Mouse (Mus musculus) ZHBTc4 (cell line): ENCODE data around the gene Phldb2.

ENCODE experiments used
- DNase-seq: peaks from one replicate; pipeline ENCODE4 v3.0.0-alpha.2; 2011; ENCODE audit warnings: low read depth, low spot score

Phldb2 gene

DNA sequence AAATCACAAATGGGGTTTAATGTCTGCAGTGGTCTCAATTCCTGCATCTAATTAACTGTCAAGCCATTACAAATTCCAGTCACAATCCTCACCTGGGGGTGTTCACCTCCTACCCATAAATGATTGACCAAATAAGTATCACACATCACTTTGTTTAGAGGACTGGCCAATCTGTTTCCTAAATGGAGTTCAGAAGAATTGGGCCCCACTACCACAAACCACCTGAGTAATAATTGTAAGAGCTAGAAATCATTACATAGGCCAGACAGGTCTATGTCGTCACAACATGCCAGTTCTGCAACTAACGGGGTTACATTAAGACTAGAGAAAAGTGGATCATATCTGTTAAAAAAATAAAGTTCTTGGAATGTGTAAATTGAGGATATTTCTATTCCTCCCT, 1.4 kb downstream of the Phldb2 start:
- no peak for DNase-seq

DNA sequence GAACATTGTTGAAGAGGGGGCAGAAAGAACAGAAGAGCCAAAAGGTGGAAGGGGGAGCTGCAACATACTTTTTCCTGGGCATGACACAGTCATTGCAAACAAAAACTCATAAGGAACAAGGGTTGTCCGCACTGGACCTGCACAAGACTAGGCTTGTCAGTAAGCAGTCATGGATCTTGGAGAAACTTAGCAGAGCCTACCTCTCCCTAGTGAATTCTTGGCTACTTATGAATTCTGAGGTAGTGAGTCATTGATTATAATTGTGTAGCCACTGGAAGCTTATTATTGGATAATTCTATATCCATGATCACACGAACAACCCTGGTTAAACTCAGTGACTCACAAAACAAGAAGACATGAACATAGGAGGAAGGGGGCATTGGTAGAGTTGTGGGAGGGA, 7.1 kb downstream of the Phldb2 start:
- no peak for DNase-seq

DNA sequence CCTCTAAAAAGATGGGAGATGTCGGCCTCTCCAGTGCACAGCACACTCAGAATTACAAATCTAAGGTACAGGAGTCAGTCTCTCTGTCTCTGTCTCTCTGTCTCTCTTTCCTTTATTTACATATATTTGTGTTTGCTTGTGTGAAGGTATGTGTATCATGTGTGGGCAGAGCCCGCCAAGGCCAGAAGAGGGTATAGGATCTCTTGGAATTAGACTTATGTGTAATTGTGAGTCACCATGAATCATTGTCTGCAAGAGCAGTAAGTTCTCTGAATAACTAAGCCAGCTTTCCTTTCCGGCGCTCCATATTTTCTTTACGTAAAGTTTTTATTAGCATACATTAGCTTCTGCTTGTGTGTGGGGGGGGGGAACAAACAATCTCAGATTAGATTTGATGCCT, 7.7 kb downstream of the Phldb2 start:
- no peak for DNase-seq

- DNase-seq, result no peak
These were observed 8.2 kb downstream of the Phldb2 start for GRCm38 (mm10) chr16:45945174-45945631.

- no peak for DNase-seq
These were observed 11.1 kb downstream of the Phldb2 start for GRCm38 (mm10) chr16:45942169-45942891.

GRCm38 (mm10) chr16:45940701-45941100, 12.7 kb downstream of the Phldb2 start:
- DNase-seq, result no peak

DNA sequence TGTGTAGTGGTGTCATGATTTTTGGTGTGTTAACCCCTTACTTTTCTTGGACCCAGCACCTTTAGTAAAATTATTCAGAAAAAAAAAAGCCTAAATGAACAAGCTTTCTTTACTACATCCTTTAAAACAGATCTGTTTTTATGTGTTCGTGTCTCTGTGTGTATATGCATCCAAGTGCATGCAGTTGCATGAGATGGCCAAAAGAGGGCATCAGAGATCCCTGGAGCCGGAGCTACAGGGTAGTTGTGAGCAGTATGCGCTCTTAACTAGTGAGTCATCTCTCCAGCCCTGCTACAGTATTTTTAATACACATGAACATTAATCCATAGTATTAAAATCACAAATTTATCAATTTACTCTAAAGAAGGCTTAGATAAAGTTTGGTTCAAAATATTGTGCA, 14.0 kb downstream of the Phldb2 start:
- DNase-seq, result peak; percentile 46

DNA sequence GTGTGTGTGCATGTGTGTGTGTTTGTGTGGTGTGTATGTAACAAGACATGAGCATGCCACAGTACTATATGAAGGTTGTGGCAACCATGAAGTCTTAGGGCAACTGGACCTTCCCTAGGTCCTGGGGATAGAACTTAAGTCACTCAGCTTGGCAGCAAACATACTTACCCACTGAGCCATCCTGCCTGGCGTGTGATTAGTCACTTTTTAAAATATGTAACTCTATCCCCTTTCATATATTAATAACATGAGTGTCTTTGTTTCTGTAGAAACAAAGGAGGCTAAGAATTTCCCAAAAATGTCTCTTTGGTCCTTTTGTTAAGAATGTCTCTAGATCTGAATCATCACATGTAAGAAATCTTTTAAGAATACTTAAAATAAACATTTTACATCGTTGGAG, 16.0 kb downstream of the Phldb2 start:
- DNase-seq, result no peak

DNA sequence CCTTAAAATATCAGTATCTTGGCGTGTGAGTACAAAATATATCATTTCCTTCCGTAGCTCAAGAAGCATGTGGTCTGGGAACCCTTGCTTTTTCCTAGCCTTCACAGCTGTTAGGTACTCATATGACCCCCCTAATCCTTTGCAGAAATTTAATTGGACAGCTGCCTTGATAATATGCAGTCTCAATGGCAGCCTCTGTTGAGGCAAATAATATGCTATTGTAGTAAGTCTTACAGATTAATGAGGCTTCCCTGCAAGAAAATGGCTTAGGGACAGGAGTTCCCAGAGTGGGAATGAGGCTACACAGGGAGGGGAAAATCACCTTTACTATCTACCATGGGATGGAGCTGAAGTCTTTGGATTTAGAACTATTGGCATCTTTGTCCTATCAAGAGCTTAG, 16.9 kb downstream of the Phldb2 start:
- no peak for DNase-seq

- peak; percentile 79 for DNase-seq
These were observed 17.4 kb downstream of the Phldb2 start for GRCm38 (mm10) chr16:45935956-45936483.

- DNase-seq, result peak; percentile 5
These were observed 18.5 kb downstream of the Phldb2 start for GRCm38 (mm10) chr16:45934721-45935407.

GRCm38 (mm10) chr16:45930308-45930707, 23.1 kb downstream of the Phldb2 start:
- DNase-seq, result no peak

GRCm38 (mm10) chr16:45928090-45928489, 25.3 kb downstream of the Phldb2 start:
- no peak for DNase-seq

- no peak for DNase-seq
These were observed 25.8 kb downstream of the Phldb2 start for GRCm38 (mm10) chr16:45927601-45928000.

GRCm38 (mm10) chr16:45926875-45927274, 26.5 kb downstream of the Phldb2 start:
- DNase-seq, result no peak

- no peak for DNase-seq
These were observed 29.5 kb downstream of the Phldb2 start for GRCm38 (mm10) chr16:45923731-45924424.

GRCm38 (mm10) chr16:45922546-45923229, 30.7 kb downstream of the Phldb2 start:
- no peak for DNase-seq

- DNase-seq, result no peak
These were observed 33.8 kb downstream of the Phldb2 start for GRCm38 (mm10) chr16:45919572-45919971.

DNA sequence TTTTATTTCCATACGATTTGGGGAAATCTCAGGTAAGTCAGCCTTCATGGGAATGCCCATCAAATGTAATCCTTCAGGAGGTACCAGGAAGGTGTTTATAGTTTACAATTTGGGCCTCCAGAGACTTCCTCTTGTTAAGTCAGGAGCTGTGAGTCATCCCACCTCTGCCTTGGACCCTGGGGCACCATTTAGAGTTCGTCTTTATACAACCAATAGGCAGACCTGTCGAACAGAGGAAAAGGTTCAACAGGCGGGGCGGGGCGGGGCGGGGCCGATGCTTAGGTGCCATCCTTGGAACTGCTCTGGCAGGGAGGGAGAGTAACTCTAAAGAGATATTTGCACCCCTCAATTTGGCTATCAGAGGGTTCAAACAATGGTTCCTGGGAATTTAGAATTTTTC, 49.8 kb downstream of the Phldb2 start:
- no peak for DNase-seq

DNA sequence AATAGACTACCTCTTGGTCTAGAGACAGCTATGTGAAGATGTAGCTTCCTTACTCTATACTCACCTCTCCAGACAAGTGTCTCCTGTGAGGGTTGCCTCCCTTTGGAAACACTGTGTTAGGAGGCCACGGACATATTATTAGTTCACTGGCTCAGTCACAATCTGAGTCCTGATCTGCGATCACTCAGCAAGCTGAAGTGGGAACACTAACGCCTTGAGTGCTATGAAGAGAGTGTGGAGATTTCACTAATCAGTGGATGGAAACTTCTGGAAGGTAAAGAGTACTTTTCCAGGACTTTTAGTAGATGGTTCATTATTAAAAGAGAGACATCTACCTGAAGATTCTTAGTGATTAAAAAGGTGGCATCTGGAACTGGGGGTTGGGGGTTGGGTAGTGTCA, 54.9 kb downstream of the Phldb2 start:
- DNase-seq, result no peak

DNA sequence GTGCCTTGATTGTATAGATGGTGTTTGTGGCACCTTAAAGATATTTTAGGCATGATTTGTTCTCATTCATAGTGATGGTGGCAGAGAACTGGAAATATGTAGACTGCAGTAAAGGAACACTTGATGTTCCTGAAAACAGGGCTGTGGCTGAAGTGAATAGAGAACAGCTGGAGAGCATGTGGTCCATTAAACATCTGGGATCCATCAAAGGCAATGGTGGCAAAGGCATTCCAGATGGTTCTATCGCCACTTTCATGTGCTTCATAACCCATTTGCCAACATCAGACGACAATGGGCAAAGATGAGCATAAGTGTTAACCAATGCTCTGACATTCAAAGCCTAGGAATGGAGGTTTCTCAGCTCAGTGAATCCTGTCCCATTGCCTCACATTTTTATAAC, 56.8 kb downstream of the Phldb2 start:
- no peak for DNase-seq

DNA sequence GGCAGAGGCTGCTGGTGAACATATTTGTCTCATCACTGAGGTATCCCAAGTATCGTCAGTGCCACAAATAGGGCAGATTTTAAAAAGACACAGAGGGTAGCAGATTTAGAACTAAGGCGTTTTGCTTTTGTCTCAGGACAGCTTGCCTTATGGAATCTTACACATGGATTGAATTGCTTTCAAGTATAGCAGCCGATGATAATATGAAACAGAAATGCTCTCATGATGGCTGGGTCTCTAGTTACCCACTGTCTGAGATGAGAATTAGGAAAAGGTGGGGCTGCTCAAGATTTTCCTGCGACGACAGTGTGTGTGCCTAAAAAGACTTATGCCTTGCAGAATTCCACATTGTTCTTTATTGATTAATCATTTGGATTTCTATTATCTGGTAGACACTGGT, 58.4 kb downstream of the Phldb2 start:
- no peak for DNase-seq
